Mouse (Mus musculus) cerebellum, adult 9-11 months (tissue): ENCODE data around the gene Ip6k1.
A peak's percentile ranks its signal among the peaks of the same experiment; 100 is the strongest.

ENCODE experiments used
- DNase-seq: peaks from one replicate; pipeline ENCODE4 v3.0.0; 2022

The Ip6k1 gene

GRCm38 (mm10) chr9:108032126-108032525 lies 29.8 kb downstream of the Ip6k1 start:
- no peak for DNase-seq

- DNase-seq: no peak
Observed at GRCm38 (mm10) chr9:108035331-108036156, 33.2 kb downstream of the Ip6k1 start.

GRCm38 (mm10) chr9:108044751-108045492 lies 42.6 kb downstream of the Ip6k1 start:
- peak; percentile 24 for DNase-seq

GRCm38 (mm10) chr9:108046582-108046981 lies 44.3 kb downstream of the Ip6k1 start:
- peak; percentile 34 for DNase-seq

GRCm38 (mm10) chr9:108047601-108048565 lies 45.6 kb downstream of the Ip6k1 start:
- peak; percentile 38 for DNase-seq

GRCm38 (mm10) chr9:108048566-108048955 lies 46.3 kb downstream of the Ip6k1 start:
- DNase-seq: no peak

GRCm38 (mm10) chr9:108049016-108049455 lies 46.7 kb downstream of the Ip6k1 start, which contains the start of gene Gmppb:
Gene Gmppb (plus strand): TSS chr9:108049242.
- peak; percentile 96 for DNase-seq

GRCm38 (mm10) chr9:108049561-108050251 lies 47.4 kb downstream of the Ip6k1 start:
- DNase-seq: peak; percentile 62

GRCm38 (mm10) chr9:108051184-108051930 lies 49.1 kb downstream of the Ip6k1 start:
- peak; percentile 53 for DNase-seq

- no peak for DNase-seq
Observed at GRCm38 (mm10) chr9:108051931-108052220, 49.6 kb downstream of the Ip6k1 start.

GRCm38 (mm10) chr9:108052411-108052810 lies 50.1 kb downstream of the Ip6k1 start:
- no peak for DNase-seq

- peak; percentile 94 for DNase-seq
Observed at GRCm38 (mm10) chr9:108052885-108053664, 50.8 kb downstream of the Ip6k1 start, which contains the start of gene Amigo3. Gene Amigo3 (plus strand): TSS chr9:108053159.

GRCm38 (mm10) chr9:108053665-108054225 lies 51.4 kb downstream of the Ip6k1 start:
- peak; percentile 58 for DNase-seq

- peak; percentile 40 for DNase-seq
Observed at GRCm38 (mm10) chr9:108054331-108055040, 52.2 kb downstream of the Ip6k1 start.

- DNase-seq: no peak
Observed at GRCm38 (mm10) chr9:108055061-108055460, 52.8 kb downstream of the Ip6k1 start.

GRCm38 (mm10) chr9:108055661-108056237 lies 53.4 kb downstream of the Ip6k1 start:
- DNase-seq: peak; percentile 38

GRCm38 (mm10) chr9:108056361-108057261 lies 54.3 kb downstream of the Ip6k1 start:
- DNase-seq: peak; percentile 42

GRCm38 (mm10) chr9:108057262-108057562 lies 54.9 kb downstream of the Ip6k1 start:
- DNase-seq: no peak
